Mouse (Mus musculus): Measurements from ENCODE around the gene Pknox2. TPM values are rescaled to one million over a fixed set of nuclear protein-coding genes. Genes with fewer than 3 reads are reported as not detected.

Gene Pknox2
- total RNA-seq, 2 experiments from 2014 or later, result not detected

- ATAC-seq (replicated peaks; ENCODE audit: poor library complexity, severe bottlenecking), result no peak
Measured at GRCm38 (mm10) chr9:37053601-37054512, 93.3 kb downstream of the Pknox2 start.

- no peak for ATAC-seq (replicated peaks; ENCODE audit: poor library complexity, severe bottlenecking)
Measured at GRCm38 (mm10) chr9:37053041-37053440, 94.2 kb downstream of the Pknox2 start.

- no peak for ATAC-seq (replicated peaks; ENCODE audit: poor library complexity, severe bottlenecking)
Measured at GRCm38 (mm10) chr9:37051669-37052068, 95.5 kb downstream of the Pknox2 start.

DNA sequence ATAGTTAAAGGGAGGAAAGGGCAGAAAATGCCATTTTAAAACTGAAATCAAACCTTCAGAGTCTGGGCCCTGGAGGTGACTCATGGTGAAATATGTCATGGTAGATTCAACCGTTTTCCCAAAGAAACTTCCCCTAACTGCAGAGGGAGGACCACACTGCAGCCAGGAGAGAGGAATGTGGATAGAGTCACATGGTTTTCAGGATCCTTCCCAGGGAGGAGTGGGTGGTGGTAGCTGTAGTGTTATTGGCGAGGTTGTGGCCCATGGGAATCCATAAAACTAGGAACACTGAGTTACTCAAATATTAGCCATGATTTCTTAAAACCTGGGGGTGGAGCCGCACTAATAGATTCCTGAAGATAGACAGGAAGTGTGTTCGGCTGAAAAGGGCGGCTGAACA, 99.7 kb downstream of the Pknox2 start:
- no peak for ATAC-seq (replicated peaks; ENCODE audit: poor library complexity, severe bottlenecking)

GRCm38 (mm10) chr9:37045875-37046274, 101.3 kb downstream of the Pknox2 start:
- ATAC-seq (replicated peaks; ENCODE audit: poor library complexity, severe bottlenecking), result no peak

- ATAC-seq (replicated peaks; ENCODE audit: poor library complexity, severe bottlenecking), result no peak
Measured at GRCm38 (mm10) chr9:37044165-37044564, 103.0 kb downstream of the Pknox2 start.

GRCm38 (mm10) chr9:37038859-37039258, 108.3 kb downstream of the Pknox2 start:
- no peak for ATAC-seq (replicated peaks; ENCODE audit: poor library complexity, severe bottlenecking)

DNA sequence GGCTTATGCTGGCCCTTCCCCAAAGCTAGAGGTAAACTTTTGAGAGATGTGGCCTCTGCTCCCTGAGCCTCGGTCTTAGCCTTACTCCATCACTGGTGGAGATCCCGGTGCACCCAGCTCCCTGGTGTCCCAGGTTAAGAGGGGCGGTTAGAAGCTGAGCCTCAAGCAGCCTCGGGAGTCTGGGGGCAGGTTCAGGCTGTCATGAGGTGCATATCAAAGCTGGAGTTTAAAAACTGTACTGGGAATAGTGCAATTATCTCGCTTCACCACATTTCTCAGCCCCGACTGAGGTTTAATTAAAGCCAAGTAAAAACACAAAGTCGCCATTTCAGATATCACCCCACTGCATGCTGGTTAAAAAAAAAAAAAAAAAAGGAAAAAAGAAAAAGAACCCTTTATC, 108.8 kb downstream of the Pknox2 start:
- no peak for ATAC-seq (replicated peaks; ENCODE audit: poor library complexity, severe bottlenecking)

GRCm38 (mm10) chr9:37037405-37037804, 109.8 kb downstream of the Pknox2 start:
- no peak for ATAC-seq (replicated peaks; ENCODE audit: poor library complexity, severe bottlenecking)

GRCm38 (mm10) chr9:37035248-37035647, 112.0 kb downstream of the Pknox2 start:
- no peak for ATAC-seq (replicated peaks; ENCODE audit: poor library complexity, severe bottlenecking)

GRCm38 (mm10) chr9:37034316-37034715, 112.9 kb downstream of the Pknox2 start:
- no peak for ATAC-seq (replicated peaks; ENCODE audit: poor library complexity, severe bottlenecking)

DNA sequence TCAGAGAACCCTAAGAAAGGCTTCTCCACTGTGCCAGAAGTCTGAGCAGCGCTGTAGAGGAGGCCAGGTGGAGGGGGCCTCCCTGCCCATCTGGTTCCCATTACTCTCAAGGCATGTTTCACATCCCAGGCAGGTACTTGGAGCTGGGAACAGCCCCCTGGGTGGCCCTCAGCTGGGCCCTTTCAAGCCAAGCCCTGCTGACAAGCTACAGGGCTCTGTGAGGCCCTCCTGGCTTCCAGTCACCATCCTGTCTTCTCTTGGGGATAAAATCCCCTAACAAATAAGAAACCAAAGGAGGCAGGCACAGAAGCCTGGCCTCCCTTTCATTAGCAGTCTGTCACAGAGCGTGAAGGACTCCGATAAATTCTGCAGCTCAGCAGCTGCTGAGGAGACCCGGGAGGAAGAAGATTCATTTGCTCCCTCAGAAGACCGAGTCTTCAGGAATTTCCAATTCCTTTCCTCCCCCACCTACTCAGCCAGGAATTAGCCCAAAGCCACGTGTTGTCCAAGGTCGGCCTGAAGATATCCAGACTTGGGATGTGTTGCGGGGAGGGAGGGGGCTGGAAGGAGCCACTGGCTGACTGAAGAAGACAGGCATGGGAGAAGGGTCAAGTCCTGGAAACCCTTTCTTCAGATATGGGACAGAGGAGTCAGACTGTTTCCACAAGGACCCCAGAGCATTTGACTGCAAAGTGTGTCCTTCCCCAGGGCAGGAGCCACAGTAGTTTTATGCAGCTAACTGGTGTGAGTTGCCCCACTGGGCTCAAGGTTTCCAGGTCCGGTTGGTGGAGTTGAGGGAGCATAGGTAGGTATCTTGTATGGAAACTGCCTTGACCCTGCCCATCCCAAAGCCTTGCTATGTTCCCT, 116.6 kb downstream of the Pknox2 start:
- no peak for ATAC-seq (replicated peaks; ENCODE audit: poor library complexity, severe bottlenecking)

DNA sequence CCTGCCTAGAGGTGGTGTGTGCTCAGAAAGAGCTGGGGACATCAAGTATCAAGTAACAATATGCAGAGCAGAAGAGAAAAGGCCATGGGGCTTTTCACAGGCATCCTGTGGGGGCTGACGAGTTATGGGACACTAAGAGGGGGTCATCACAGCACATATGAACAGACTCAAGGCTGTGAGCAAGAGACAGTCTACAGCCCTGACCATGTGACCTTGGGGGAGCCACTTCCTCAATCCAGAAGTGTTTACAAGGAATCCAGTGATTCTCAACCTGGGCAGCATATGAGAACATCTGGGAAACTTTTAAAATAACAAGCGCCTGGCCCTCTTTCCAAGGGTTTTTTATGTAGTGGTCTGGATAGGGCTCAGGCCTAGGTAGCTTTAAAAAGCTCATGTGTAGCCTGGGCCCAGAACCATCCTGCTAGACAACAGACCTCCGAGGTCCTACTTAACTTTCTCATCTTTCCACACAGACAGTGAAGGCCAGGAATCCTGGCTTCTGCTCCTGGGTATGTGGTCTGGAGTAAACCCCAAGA, 117.3 kb downstream of the Pknox2 start:
- no peak for ATAC-seq (replicated peaks; ENCODE audit: poor library complexity, severe bottlenecking)

GRCm38 (mm10) chr9:37027825-37028575, 119.2 kb downstream of the Pknox2 start:
- no peak for ATAC-seq (replicated peaks; ENCODE audit: poor library complexity, severe bottlenecking)

GRCm38 (mm10) chr9:37025913-37026312, 121.3 kb downstream of the Pknox2 start:
- no peak for ATAC-seq (replicated peaks; ENCODE audit: poor library complexity, severe bottlenecking)

DNA sequence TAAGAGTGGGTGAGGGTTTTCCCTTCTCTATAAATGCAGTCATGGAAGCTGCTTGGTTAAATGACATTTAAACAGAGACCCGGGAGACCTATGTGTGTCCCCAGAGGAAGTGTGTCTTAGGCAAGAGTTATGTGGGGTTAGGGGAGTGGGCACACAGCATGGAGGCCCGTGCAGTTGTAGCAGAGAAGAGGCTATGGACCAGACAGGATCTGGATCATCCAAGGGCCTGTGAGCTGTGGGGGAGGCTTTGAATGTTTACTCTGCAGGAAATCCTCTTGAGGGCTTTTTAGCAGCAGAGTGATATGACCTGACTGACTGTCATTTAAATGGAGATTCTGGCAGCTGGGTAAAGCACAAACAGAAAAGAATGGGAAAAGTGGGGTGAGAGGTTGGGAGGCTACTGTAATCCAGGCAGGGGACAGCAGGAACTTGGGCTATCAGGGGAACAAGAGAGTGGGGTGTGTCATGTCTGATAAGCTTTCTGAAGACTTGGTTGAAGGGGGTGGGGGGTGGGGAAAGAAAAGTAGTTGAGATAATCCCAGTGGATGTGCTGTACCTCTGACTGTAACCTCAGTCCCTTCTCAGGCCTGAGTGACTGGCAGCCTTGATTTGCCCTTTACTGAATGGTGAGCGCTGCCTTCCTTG, 125.5 kb downstream of the Pknox2 start:
- no peak for ATAC-seq (replicated peaks; ENCODE audit: poor library complexity, severe bottlenecking)

GRCm38 (mm10) chr9:37018154-37018553, 129.1 kb downstream of the Pknox2 start:
- no peak for ATAC-seq (replicated peaks; ENCODE audit: poor library complexity, severe bottlenecking)

DNA sequence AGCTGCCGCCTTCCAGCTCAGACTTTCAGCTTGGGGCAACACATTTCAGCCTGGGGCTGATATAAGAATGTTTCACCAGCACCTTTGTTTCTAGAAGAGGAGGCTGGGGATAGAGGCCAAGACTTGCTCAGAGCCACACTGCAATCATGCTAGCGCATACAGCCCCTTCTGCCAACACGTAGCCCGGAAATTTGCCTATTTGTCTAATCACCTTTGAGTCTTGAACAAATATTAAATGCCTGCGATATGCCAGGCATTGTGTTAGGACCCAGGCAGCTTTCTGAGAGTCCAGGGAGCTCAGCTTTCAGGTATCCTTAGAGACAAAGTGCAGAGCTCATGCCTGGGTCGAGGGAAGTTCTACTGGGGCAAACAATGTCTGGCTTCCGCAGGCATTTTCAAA, 130.0 kb downstream of the Pknox2 start:
- no peak for ATAC-seq (replicated peaks; ENCODE audit: poor library complexity, severe bottlenecking)

- ATAC-seq (replicated peaks; ENCODE audit: poor library complexity, severe bottlenecking), result no peak
Measured at GRCm38 (mm10) chr9:37016165-37016564, 131.0 kb downstream of the Pknox2 start.

DNA sequence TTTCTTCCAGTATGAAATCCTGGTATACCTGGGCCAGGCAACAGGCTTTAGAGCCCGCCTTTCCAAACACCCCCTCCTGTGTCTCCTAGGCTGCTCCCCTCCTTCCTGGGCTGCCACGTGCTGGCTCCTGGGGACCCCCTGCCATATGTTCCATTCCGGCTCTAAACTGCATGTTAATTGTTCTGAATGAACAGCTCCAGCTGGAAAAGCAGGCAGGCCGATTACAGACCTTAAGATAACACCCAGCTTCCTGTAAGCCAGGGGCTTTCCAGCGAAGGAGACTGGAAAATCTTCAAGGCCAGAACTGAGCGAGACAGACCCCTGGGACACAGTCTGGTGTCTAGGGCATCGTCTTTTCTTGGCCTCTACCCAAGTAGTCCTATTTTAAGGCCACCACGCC, 133.6 kb downstream of the Pknox2 start:
- no peak for ATAC-seq (replicated peaks; ENCODE audit: poor library complexity, severe bottlenecking)

All from granulocyte monocyte progenitor cell, adult 5-6 weeks (primary cell).